Mouse (Mus musculus) stomach, postnatal 0 days (tissue): Measurements from ENCODE around the gene Prdx1.

Experiments used
- CTCF ChIP-seq: IDR thresholded peaks from 2 replicates; pipeline ENCODE4 v1.5.1; 2016; ENCODE audit warnings: antibody characterized with exemption, low read depth, mild to moderate bottlenecking, moderate library complexity
- EP300 ChIP-seq: optimal IDR thresholded peaks from 2 replicates; pipeline ENCODE3; 2016; ENCODE audit warnings: antibody characterized with exemption

- TF ChIP-seq CTCF (no peak), EP300 (no peak)
These were observed 27.2 kb downstream of the Prdx1 start for GRCm38 (mm10) chr4:116712536-116712935.
